Mouse (Mus musculus) forebrain, embryonic 15.5 days (tissue): ENCODE measurements around the gene Dusp3. TPM values are rescaled to one million over a fixed set of nuclear protein-coding genes. Genes with fewer than 3 reads are reported as not detected.
"Not testable (repeated sequence)": the region's sequence is repeated elsewhere in the genome, so short reads cannot be mapped to it uniquely, and the experiment has no call there.

ENCODE experiments used
- ATAC-seq: fragments of 200-750 bp; cut with Nextera tagmentation; replicated peaks from 2 replicates; pipeline ENCODE4 v1.8.0; 2017; ENCODE audit warnings: mild to moderate bottlenecking, moderate TSS enrichment, moderate library complexity
- H3K27ac ChIP-seq: fragments of 300-500 bp; sonication (generic); replicated peaks from 2 replicates; pipeline ENCODE4 v1.5.1; 2015; ENCODE audit warnings: mild to moderate bottlenecking, inconsistent platforms
- H3K27me3 ChIP-seq: fragments of 300-500 bp; sonication (generic); 2 replicates; pipeline ENCODE4 v1.6.1; 2015; ENCODE audit warnings: inconsistent platforms
- H3K36me3 ChIP-seq: fragments of 300-500 bp; sonication (generic); 2 replicates; pipeline ENCODE4 v1.6.1; 2015; ENCODE audit warnings: mild to moderate bottlenecking, inconsistent platforms
- H3K4me1 ChIP-seq: fragments of 300-500 bp; sonication (generic); 2 replicates; pipeline ENCODE4 v1.6.1; 2015; ENCODE audit warnings: inconsistent platforms
- H3K4me2 ChIP-seq: fragments of 300-500 bp; sonication (generic); replicated peaks from 2 replicates; pipeline ENCODE4 v1.6.1; 2015; ENCODE audit warnings: mild to moderate bottlenecking, inconsistent platforms
- H3K4me3 ChIP-seq: fragments of 300-500 bp; sonication (generic); 2 replicates; pipeline ENCODE4 v1.5.1; 2015; ENCODE audit warnings: mild to moderate bottlenecking, inconsistent platforms
- H3K9ac ChIP-seq: fragments of 300-500 bp; sonication (generic); replicated peaks from 2 replicates; pipeline ENCODE4 v1.6.1; 2015; ENCODE audit warnings: mild to moderate bottlenecking, inconsistent platforms
- H3K9me3 ChIP-seq: fragments of 300-500 bp; sonication (generic); 2 replicates; pipeline ENCODE4 v1.6.1; 2016; ENCODE audit warnings: inconsistent platforms
- WGBS: fragments of 180-500 bp; shearing (Covaris S2); methylation state at CpG from one replicate; pipeline ENCODE4 v1.1.7; 2015; ENCODE audit warnings: mixed read lengths; 5-methylcytosine and 5-hydroxymethylcytosine counted together
- polyA plus RNA-seq: library from polyadenylated mRNA; unstranded; fragments of >200 nt; fragmentation: Nextera tagmentation; extraction: Ambion mirVana; gene quantifications from 2 replicates; pipeline ENCODE4 v1.2.1, GENCODE M21; 2015

Dusp3 gene
- polyA plus RNA-seq, 1 experiment from 2014 or later = 13.0 TPM

- not testable (repeated sequence) for H3K27ac ChIP-seq, H3K4me2 ChIP-seq, H3K9ac ChIP-seq, ATAC-seq, H3K36me3 ChIP-seq, H3K4me3 ChIP-seq, H3K9me3 ChIP-seq, H3K27me3 ChIP-seq
- peaks cover 13% of the 10 kb centered on the region; the same call in 1 of the 2 replicates for H3K4me1 ChIP-seq
- 67% methylated on average over 6 of the region's 6 CpGs for WGBS
These were observed 1.4 kb downstream of the Dusp3 start for GRCm38 (mm10) chr11:101985450-101985849.

DNA sequence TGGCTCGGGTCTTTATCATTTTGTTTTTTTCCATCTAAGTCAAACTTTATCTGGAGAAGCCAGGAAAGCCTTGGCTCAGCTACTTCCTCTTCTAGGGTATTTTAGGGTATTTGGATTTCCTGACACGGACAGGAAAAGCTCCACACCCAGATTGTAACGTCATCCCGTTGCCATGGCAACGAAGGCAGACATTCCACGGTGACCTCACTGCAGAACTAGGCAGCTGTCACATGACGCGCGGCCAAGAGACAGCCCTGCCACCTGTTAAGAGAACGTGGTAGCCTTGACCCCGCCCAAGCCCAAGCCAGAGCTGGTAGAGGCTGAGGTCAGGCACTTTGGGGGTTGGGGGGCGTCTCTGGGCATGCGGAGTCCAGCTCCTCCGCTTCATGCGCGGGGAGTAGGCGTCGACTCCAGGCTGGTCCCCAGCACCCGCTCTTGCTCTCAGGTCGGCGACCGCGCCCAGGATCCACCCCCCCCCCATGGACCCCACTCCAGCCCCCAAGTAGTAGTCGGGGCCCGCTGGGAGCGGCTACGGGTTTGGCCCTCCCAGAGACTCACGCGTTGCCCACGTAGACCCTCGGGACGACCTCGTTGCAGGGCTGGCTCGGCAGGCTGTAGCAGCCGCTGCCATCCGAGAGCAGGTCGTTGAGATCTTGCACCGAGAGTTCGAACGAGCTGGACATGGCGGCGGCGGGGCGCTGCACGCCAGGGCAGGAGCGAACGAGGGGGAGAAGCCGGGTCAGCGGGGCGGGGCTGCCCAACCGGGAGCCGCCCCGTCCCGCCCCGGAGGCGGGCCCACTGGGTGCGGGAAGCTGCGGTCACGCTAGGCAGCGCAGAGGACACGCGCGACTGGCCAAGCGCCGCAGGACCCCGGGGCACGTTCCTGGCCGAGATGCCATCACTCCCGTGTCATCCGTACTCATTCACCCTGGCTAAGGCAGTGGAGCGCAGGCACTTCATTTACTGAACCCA lies 2.5 kb downstream of the Dusp3 start, which contains the start of gene Cfap97d1:
TSS of gene Cfap97d1 (plus strand) at position 226 of the 972 bp plus-strand sequence.
- H3K36me3 ChIP-seq = no peaks in the 10 kb centered on the region
- H3K27me3 ChIP-seq = peaks cover 4% of the 10 kb centered on the region; the same call in 1 of the 2 replicates
- H3K4me2 ChIP-seq = peak within 1 kb of the TSS; percentile 96
- peak within 1 kb of the TSS; percentile 32 for H3K27ac ChIP-seq
- 1% methylated on average over 70 of the region's 71 CpGs for WGBS
- H3K4me1 ChIP-seq = peaks cover 13% of the 10 kb centered on the region; the same call in 1 of the 2 replicates
- ATAC-seq = peak; percentile 77
- no peaks in the 10 kb centered on the region for H3K9me3 ChIP-seq
- H3K4me3 ChIP-seq = peak within 1 kb of the TSS; percentile 58
- H3K9ac ChIP-seq = peak within 1 kb of the TSS; percentile 57

GRCm38 (mm10) chr11:101983431-101983921 lies 3.3 kb downstream of the Dusp3 start:
- ATAC-seq = 0 out of 2 replicates have a peak, but pooled peaks have one; percentile 8
- peak overlapping the region; percentile 58; the same call in 1 of the 2 replicates for H3K4me3 ChIP-seq
- H3K4me1 ChIP-seq = peaks cover 13% of the 10 kb centered on the region; the same call in 1 of the 2 replicates
- WGBS = 71% methylated on average over 10 of the region's 10 CpGs
- H3K4me2 ChIP-seq = peak overlapping the region; percentile 18
- H3K27me3 ChIP-seq = peaks cover 4% of the 10 kb centered on the region; the same call in 1 of the 2 replicates
- H3K27ac ChIP-seq = no peak overlapping the region
- H3K9me3 ChIP-seq = no peaks in the 10 kb centered on the region
- H3K9ac ChIP-seq = no peak overlapping the region
- no peaks in the 10 kb centered on the region for H3K36me3 ChIP-seq

DNA sequence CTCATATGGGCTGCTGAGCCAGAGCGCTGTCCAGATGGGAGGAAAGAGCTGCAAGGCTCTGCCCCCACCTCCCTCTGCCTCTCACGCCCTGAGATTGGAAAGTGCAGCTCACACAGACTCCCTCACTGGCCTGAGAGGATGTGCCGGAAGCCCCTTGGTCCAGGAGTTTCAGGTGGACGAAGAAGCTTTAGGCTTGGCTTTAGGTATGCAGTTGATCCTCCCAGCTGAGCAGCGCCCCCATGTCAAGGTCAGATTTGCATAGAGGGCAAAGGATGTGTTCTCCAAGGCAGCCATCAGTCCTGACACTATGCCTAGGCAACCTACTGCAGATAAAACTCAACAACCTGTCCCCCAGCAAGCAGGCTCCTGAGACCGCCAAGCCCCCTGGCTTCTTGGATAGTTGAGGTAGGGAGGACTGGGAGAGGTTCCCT lies 3.8 kb downstream of the Dusp3 start:
- H3K4me3 ChIP-seq = no peak overlapping the region
- H3K4me1 ChIP-seq = peaks cover 13% of the 10 kb centered on the region; the same call in 1 of the 2 replicates
- ATAC-seq = no peak
- H3K27ac ChIP-seq = no peak overlapping the region
- WGBS = 67% methylated on average over 6 of the region's 6 CpGs
- no peak overlapping the region for H3K4me2 ChIP-seq
- no peaks in the 10 kb centered on the region for H3K9me3 ChIP-seq
- H3K27me3 ChIP-seq = peaks cover 4% of the 10 kb centered on the region; the same call in 1 of the 2 replicates
- no peaks in the 10 kb centered on the region for H3K36me3 ChIP-seq
- H3K9ac ChIP-seq = no peak overlapping the region

DNA sequence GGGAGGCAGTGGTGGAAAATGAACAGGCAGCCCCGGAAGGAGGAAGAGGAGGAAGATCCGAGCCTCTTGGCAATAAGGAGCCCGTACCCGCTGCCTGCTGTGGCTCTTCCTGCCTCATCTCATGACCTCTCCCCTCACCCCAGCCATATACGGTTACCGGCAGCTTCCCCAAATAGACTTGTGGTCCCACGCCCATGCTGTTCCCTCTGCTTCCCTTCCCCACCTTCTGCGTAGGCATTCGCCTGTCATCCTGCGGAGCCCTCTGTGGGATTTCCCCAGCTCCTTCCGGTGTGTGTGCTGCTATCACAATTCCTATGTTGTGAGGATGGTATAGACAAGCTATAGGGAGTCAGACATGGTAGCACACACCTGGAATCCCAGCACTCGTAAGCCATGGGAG lies 5.0 kb downstream of the Dusp3 start:
- Histone ChIP-seq H3K27me3 (peaks cover 3% of the 10 kb centered on the region; the same call in 1 of the 2 replicates), H3K9me3 (no peaks in the 10 kb centered on the region), H3K9ac (no peak overlapping the region), H3K27ac (no peak overlapping the region), H3K4me3 (no peak overlapping the region), H3K36me3 (no peaks in the 10 kb centered on the region), H3K4me1 (peaks cover 13% of the 10 kb centered on the region; the same call in 1 of the 2 replicates), H3K4me2 (no peak overlapping the region)
- 86% methylated on average over 12 of the region's 12 CpGs for WGBS
- no peak for ATAC-seq

DNA sequence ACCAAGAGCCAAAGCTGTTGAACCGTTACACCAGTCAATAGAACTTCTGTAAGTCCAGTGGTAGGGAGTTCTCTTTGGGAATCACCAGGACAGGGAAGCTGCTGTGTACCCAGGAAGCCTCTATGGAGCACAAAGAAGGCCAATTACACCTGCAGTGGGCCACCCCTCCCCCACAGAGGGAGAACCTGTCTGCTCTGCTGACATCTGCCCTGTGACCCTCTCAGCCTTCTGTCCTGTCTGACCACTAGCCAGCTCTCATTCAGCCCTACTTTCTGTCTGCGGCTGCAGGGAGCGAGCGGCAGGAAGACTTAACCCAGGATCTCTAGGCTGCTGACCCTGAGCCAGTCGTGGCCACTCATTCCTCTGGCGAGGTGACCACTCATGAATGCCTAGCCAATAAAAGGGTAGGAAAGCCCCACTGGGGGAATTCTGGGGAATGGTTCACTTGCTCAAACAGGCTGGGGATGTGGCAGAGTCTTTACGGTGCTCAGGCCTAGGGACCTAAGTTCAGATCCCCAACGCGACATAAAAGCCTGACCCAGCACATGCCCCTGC lies 6.1 kb downstream of the Dusp3 start:
- Histone ChIP-seq H3K9me3 (no peaks in the 10 kb centered on the region), H3K4me3 (no peak overlapping the region), H3K27me3 (no peaks in the 10 kb centered on the region), H3K9ac (no peak overlapping the region), H3K4me2 (no peak overlapping the region), H3K4me1 (peaks cover 13% of the 10 kb centered on the region; the same call in 1 of the 2 replicates), H3K36me3 (no peaks in the 10 kb centered on the region), H3K27ac (no peak overlapping the region)
- 79% methylated on average over 9 of the region's 9 CpGs for WGBS
- ATAC-seq = no peak

- no peaks in the 10 kb centered on the region for H3K27me3 ChIP-seq
- ATAC-seq = no peak
These were observed 7.7 kb downstream of the Dusp3 start for GRCm38 (mm10) chr11:101979140-101979539.

DNA sequence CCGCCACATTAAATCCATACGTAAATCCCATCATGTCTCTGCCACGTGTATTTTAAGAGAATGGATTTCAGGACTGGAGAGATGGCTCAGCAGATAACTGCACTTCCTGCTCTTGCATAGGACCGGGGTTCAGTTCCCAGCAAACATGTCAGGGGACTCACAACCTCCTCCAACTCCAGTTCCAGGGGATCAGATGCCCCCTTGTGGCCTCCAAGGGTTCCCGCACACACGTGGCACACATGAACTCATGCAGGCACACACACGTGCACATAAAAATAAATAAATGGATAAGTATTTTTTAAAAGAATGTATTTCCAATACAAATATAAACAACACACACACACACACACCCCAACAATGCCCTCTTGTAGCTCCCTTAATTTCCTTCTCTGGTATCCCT lies 9.9 kb downstream of the Dusp3 start:
- Histone ChIP-seq H3K36me3 (no peaks in the 10 kb centered on the region), H3K4me1 (no peaks in the 10 kb centered on the region), H3K27ac (no peak overlapping the region), H3K9ac (no peak overlapping the region), H3K4me3 (no peak overlapping the region), H3K27me3 (no peaks in the 10 kb centered on the region), H3K4me2 (no peak overlapping the region), H3K9me3 (no peaks in the 10 kb centered on the region)
- no peak for ATAC-seq
- 96% methylated on average over 7 of the region's 7 CpGs for WGBS

More at GRCm38 (mm10) chr11:101979140-101979539, 7.7 kb downstream of the Dusp3 start:
- 91% methylated on average over 5 of the region's 5 CpGs for WGBS
- Histone ChIP-seq H3K4me3 (no peak overlapping the region), H3K27ac (no peak overlapping the region), H3K9ac (no peak overlapping the region), H3K4me2 (no peak overlapping the region), H3K4me1 (0 out of 2 replicates have a peak, but pooled peaks cover 6% of the 10 kb centered on the region), H3K36me3 (no peaks in the 10 kb centered on the region), H3K9me3 (no peaks in the 10 kb centered on the region)

DNA sequence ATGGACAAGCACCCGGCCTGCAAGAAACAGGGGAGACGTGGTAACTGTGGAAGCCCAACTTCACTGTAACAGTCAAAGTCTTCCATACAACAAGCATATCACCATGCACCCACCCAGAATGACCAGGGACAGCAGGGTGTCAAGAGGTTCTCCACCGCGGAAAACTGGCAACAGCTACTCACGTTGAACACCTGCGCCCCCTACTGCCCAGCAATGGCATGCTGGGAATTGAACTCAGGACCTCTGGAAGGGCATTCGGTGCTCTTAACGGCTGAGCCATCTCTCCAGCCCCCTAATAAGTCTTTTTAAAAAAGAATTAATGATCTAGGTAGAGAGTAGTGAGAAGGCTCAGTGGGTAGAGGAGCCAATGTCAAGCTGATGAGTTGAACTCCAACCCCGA lies 11.9 kb downstream of the Dusp3 start:
- 55% methylated on average over 9 of the region's 9 CpGs for WGBS

GRCm38 (mm10) chr11:101974181-101974580 lies 12.6 kb downstream of the Dusp3 start:
- ATAC-seq = no peak
- H3K9ac ChIP-seq = no peak overlapping the region
- no peaks in the 10 kb centered on the region for H3K36me3 ChIP-seq
- no peak overlapping the region for H3K4me2 ChIP-seq
- H3K27me3 ChIP-seq = no peaks in the 10 kb centered on the region
- H3K4me3 ChIP-seq = no peak overlapping the region
- no peaks in the 10 kb centered on the region for H3K9me3 ChIP-seq
- no peaks in the 10 kb centered on the region for H3K4me1 ChIP-seq
- 73% methylated on average over 6 of the region's 6 CpGs for WGBS
- H3K27ac ChIP-seq = no peak overlapping the region

More for the DNA sequence above, 11.9 kb downstream of the Dusp3 start:
- no peak overlapping the region for H3K4me2 ChIP-seq
- H3K9ac ChIP-seq = no peak overlapping the region
- H3K4me3 ChIP-seq = no peak overlapping the region
- H3K27me3 ChIP-seq = no peaks in the 10 kb centered on the region
- no peaks in the 10 kb centered on the region for H3K9me3 ChIP-seq
- H3K36me3 ChIP-seq = no peaks in the 10 kb centered on the region
- no peaks in the 10 kb centered on the region for H3K4me1 ChIP-seq
- no peak for ATAC-seq
- H3K27ac ChIP-seq = no peak overlapping the region

- Histone ChIP-seq H3K27me3 (0 out of 2 replicates have a peak, but pooled peaks cover 2% of the 10 kb centered on the region), H3K4me2 (no peak overlapping the region), H3K9me3 (no peaks in the 10 kb centered on the region), H3K9ac (no peak overlapping the region), H3K36me3 (no peaks in the 10 kb centered on the region), H3K27ac (no peak overlapping the region), H3K4me1 (peaks cover 2% of the 10 kb centered on the region), H3K4me3 (no peak overlapping the region)
- 74% methylated on average over 9 of the region's 9 CpGs for WGBS
- no peak for ATAC-seq
These were observed 13.3 kb downstream of the Dusp3 start for GRCm38 (mm10) chr11:101973496-101973895.

GRCm38 (mm10) chr11:101972651-101973050 lies 14.2 kb downstream of the Dusp3 start:
- Histone ChIP-seq H3K9me3 (no peaks in the 10 kb centered on the region), H3K27me3 (0 out of 2 replicates have a peak, but pooled peaks cover 4% of the 10 kb centered on the region), H3K27ac (no peak overlapping the region), H3K4me1 (peaks cover 5% of the 10 kb centered on the region), H3K4me3 (no peak overlapping the region), H3K9ac (no peak overlapping the region), H3K4me2 (no peak overlapping the region), H3K36me3 (no peaks in the 10 kb centered on the region)
- ATAC-seq = no peak
- WGBS = 91% methylated on average over 5 of the region's 5 CpGs
